Mouse (Mus musculus) myocyte (in vitro differentiated cells): Measurements from ENCODE around the gene Ubxn11. TPM values are rescaled to one million over a fixed set of nuclear protein-coding genes. Genes with fewer than 3 reads are reported as not detected.

Experiments used
- H3K27me3 ChIP-seq: one replicate; pipeline ENCODE4 v1.6.1; 2011; ENCODE audit not compliant: control insufficient read depth, insufficient read depth, insufficient read length
- H3K36me3 ChIP-seq: one replicate; pipeline ENCODE4 v1.6.1; 2011; ENCODE audit not compliant: control insufficient read depth, insufficient read depth
- H3K4me2 ChIP-seq: one replicate; pipeline ENCODE4 v1.6.1; 2011; ENCODE audit warnings: low read depth, control low read depth
- H3K4me3 ChIP-seq: one replicate; pipeline ENCODE4 v1.5.1; 2011; ENCODE audit warnings: mild to moderate bottlenecking, control low read depth, moderate library complexity
- H3K79me2 ChIP-seq: one replicate; pipeline ENCODE4 v1.6.1; 2011; ENCODE audit not compliant: control insufficient read depth, insufficient read depth
- H3ac ChIP-seq: one replicate; pipeline ENCODE4 v1.6.1; 2011; ENCODE audit not compliant: control insufficient read depth, insufficient read length
- CEBPB ChIP-seq: IDR thresholded peaks from 2 replicates; pipeline ENCODE4 v1.6.1; 2011; ENCODE audit warnings: mild to moderate bottlenecking, moderate library complexity; ENCODE audit not compliant: poor library complexity, insufficient read depth, severe bottlenecking
- E2F4 ChIP-seq: IDR thresholded peaks from one replicate; pipeline ENCODE4 v1.6.1; 2011; ENCODE audit warnings: mild to moderate bottlenecking, control low read depth, moderate library complexity; ENCODE audit not compliant: insufficient read depth
- MAX ChIP-seq: IDR thresholded peaks from one replicate; pipeline ENCODE4 v1.6.1; 2011; ENCODE audit warnings: low read depth, mild to moderate bottlenecking, control low read depth
- MYOD1 ChIP-seq, 3 experiments: IDR thresholded peaks; one replicate each; pipeline ENCODE4 v1.6.1; 2011; ENCODE audit warnings: control low read depth in 2 of 3, low read depth in 2 of 3, mild to moderate bottlenecking in 2 of 3, moderate library complexity in 1 of 3; ENCODE audit not compliant: insufficient read length in 2 of 3, control insufficient read depth in 1 of 3
- MYOG ChIP-seq, 3 experiments: IDR thresholded peaks; one replicate each; pipeline ENCODE4 v1.6.1; 2011; ENCODE audit warnings: control low read depth in 2 of 3, low read depth in 2 of 3, mild to moderate bottlenecking in 2 of 3; ENCODE audit not compliant: insufficient read length in 2 of 3, control insufficient read depth in 1 of 3, insufficient read depth in 1 of 3
- POLR2A ChIP-seq: IDR thresholded peaks from one replicate; pipeline ENCODE4 v1.6.1; 2011; ENCODE audit warnings: low read depth, mild to moderate bottlenecking, control low read depth, moderate library complexity; ENCODE audit not compliant: insufficient read length
- POLR2AphosphoS2 ChIP-seq: IDR thresholded peaks from one replicate; pipeline ENCODE4 v1.6.1; 2011; ENCODE audit warnings: low read depth, control low read depth; ENCODE audit not compliant: insufficient read length
- REST ChIP-seq: IDR thresholded peaks from one replicate; pipeline ENCODE4 v1.6.1; 2011; ENCODE audit warnings: mild to moderate bottlenecking, control low read depth, moderate library complexity; ENCODE audit not compliant: insufficient read depth, insufficient read length
- SRF ChIP-seq: IDR thresholded peaks from one replicate; pipeline ENCODE4 v1.6.1; 2011; ENCODE audit warnings: low read depth; ENCODE audit not compliant: control insufficient read depth, insufficient read length
- TCF12 ChIP-seq: IDR thresholded peaks from one replicate; pipeline ENCODE4 v1.6.1; 2011; ENCODE audit warnings: mild to moderate bottlenecking, control low read depth; ENCODE audit not compliant: poor library complexity, insufficient read depth, severe bottlenecking
- TCF3 ChIP-seq: IDR thresholded peaks from one replicate; pipeline ENCODE4 v1.6.1; 2011; ENCODE audit warnings: low read depth, control low read depth; ENCODE audit not compliant: insufficient read length
- USF1 ChIP-seq: IDR thresholded peaks from one replicate; pipeline ENCODE4 v1.6.1; 2011; ENCODE audit warnings: low read depth, mild to moderate bottlenecking, control low read depth, moderate library complexity
- polyA plus RNA-seq: library from polyadenylated mRNA; unstranded; fragments of >200 nt; fragmentation: generic; extraction: Trizol; gene quantifications from one replicate; pipeline ENCODE4 v1.2.1, GENCODE M21; 2012; ENCODE audit warnings: missing spikeins

Ubxn11 gene
- polyA plus RNA-seq, 1 experiment = 1.5 TPM

- Histone ChIP-seq H3K79me2 (no peaks in the 10 kb centered on the region), H3K4me2 (no peak within 1 kb of the TSS), H3K27me3 (peaks cover 15% of the 10 kb centered on the region), H3K4me3 (no peak within 1 kb of the TSS), H3K36me3 (no peaks in the 10 kb centered on the region), H3ac (no peak within 1 kb of the TSS)
- TF ChIP-seq CEBPB = no peak
- no peak for TF ChIP-seq REST
- TF ChIP-seq E2F4 = no peak
Measured at GRCm38 (mm10) chr4:134094923-134095547, 7.3 kb upstream of the Ubxn11 start, which contains the start of gene Cd52. Gene Cd52 (minus strand): TSS chr4:134095082.

GRCm38 (mm10) chr4:134096120-134096519 is 6.2 kb upstream of the Ubxn11 start:
- no peak overlapping the region for H3K4me2 ChIP-seq
- H3K4me3 ChIP-seq = no peak overlapping the region
- H3ac ChIP-seq = no peak overlapping the region
- H3K27me3 ChIP-seq = peaks cover 15% of the 10 kb centered on the region
- TF ChIP-seq MYOD1 (IDR thresholded peaks at IDR 0.05; ENCODE audit: control insufficient read depth in 1 of 3, insufficient read length in 2 of 3, low read depth in 2 of 3) (no peak), SRF (no peak), POLR2AphosphoS2 (no peak), TCF3 (no peak), USF1 (no peak), POLR2A (no peak), CEBPB (no peak), E2F4 (no peak), TCF12 (no peak), MYOG (IDR thresholded peaks at IDR 0.05; ENCODE audit: control insufficient read depth in 1 of 3, insufficient read depth in 1 of 3, insufficient read length in 2 of 3, low read depth in 2 of 3) (no peak), REST (no peak)
- no peaks in the 10 kb centered on the region for H3K36me3 ChIP-seq
- H3K79me2 ChIP-seq = no peaks in the 10 kb centered on the region

GRCm38 (mm10) chr4:134097015-134097608 is 5.3 kb upstream of the Ubxn11 start:
- no peaks in the 10 kb centered on the region for H3K79me2 ChIP-seq
- no peak overlapping the region for H3K4me2 ChIP-seq
- H3K36me3 ChIP-seq = no peaks in the 10 kb centered on the region
- H3ac ChIP-seq = no peak overlapping the region
- TF ChIP-seq TCF3 (no peak), E2F4 (no peak), TCF12 (no peak), CEBPB (no peak), POLR2AphosphoS2 (no peak), MYOD1 (IDR thresholded peaks at IDR 0.05; ENCODE audit: control insufficient read depth in 1 of 3, insufficient read length in 2 of 3, low read depth in 2 of 3) (no peak)
- H3K27me3 ChIP-seq = peaks cover 15% of the 10 kb centered on the region
- no peak overlapping the region for H3K4me3 ChIP-seq

GRCm38 (mm10) chr4:134098628-134099027 is 3.7 kb upstream of the Ubxn11 start:
- H3K4me2 ChIP-seq = no peak overlapping the region
- H3K4me3 ChIP-seq = no peak overlapping the region
- H3ac ChIP-seq = no peak overlapping the region
- no peaks in the 10 kb centered on the region for H3K36me3 ChIP-seq
- peaks cover 5% of the 10 kb centered on the region for H3K27me3 ChIP-seq
- H3K79me2 ChIP-seq = no peaks in the 10 kb centered on the region
- no peak for TF ChIP-seq CEBPB

GRCm38 (mm10) chr4:134100245-134100644 is 2.1 kb upstream of the Ubxn11 start:
- TF ChIP-seq MYOD1 (IDR thresholded peaks at IDR 0.05; ENCODE audit: control insufficient read depth in 1 of 3, insufficient read length in 2 of 3, low read depth in 2 of 3) = no peak
- TF ChIP-seq MYOG (IDR thresholded peaks at IDR 0.05; ENCODE audit: control insufficient read depth in 1 of 3, insufficient read depth in 1 of 3, insufficient read length in 2 of 3, low read depth in 2 of 3) = no peak
- no peaks in the 10 kb centered on the region for H3K36me3 ChIP-seq

GRCm38 (mm10) chr4:134102742-134103119 is 361 bp downstream of the Ubxn11 start:
- Histone ChIP-seq H3K79me2 (no peaks in the 10 kb centered on the region), H3K27me3 (no peaks in the 10 kb centered on the region), H3K36me3 (no peaks in the 10 kb centered on the region), H3K4me2 (peak overlapping the region; percentile 76), H3K4me3 (peak overlapping the region; percentile 25), H3ac (peak overlapping the region; percentile 61)
- TF ChIP-seq TCF3 = no peak
- no peak for TF ChIP-seq POLR2AphosphoS2
- TF ChIP-seq USF1 = no peak
- TF ChIP-seq E2F4 = no peak
- no peak for TF ChIP-seq CEBPB
- TF ChIP-seq MYOD1 (IDR thresholded peaks at IDR 0.05; ENCODE audit: control insufficient read depth in 1 of 3, insufficient read length in 2 of 3, low read depth in 2 of 3) = no peak
- TF ChIP-seq TCF12 = no peak
- no peak for TF ChIP-seq MYOG (IDR thresholded peaks at IDR 0.05; ENCODE audit: control insufficient read depth in 1 of 3, insufficient read depth in 1 of 3, insufficient read length in 2 of 3, low read depth in 2 of 3)
- TF ChIP-seq MAX = no peak
- no peak for TF ChIP-seq POLR2A
- no peak for TF ChIP-seq SRF
- no peak for TF ChIP-seq REST

More at GRCm38 (mm10) chr4:134100245-134100644, 2.1 kb upstream of the Ubxn11 start:
- no peaks in the 10 kb centered on the region for H3K27me3 ChIP-seq
- H3ac ChIP-seq = no peak overlapping the region
- H3K4me2 ChIP-seq = no peak overlapping the region
- H3K4me3 ChIP-seq = no peak overlapping the region
- no peaks in the 10 kb centered on the region for H3K79me2 ChIP-seq
